Mouse (Mus musculus) heart, embryonic 12.5 days (tissue): ENCODE results near the gene Arhgap6. TPM values are rescaled to one million over a fixed set of nuclear protein-coding genes. Genes with fewer than 3 reads are reported as not detected.

Experiments used
- ATAC-seq: fragments of 200-750 bp; cut with Nextera tagmentation; 2 replicates; pipeline ENCODE4 v1.8.0; 2017; ENCODE audit warnings: moderate TSS enrichment, moderate library complexity; ENCODE audit not compliant: insufficient number of reproducible peaks, low FRiP score
- H3K27ac ChIP-seq: fragments of 300-500 bp; sonication (generic); 2 replicates; pipeline ENCODE4 v1.5.1; 2016; ENCODE audit warnings: mild to moderate bottlenecking, moderate library complexity; ENCODE audit not compliant: poor library complexity, severe bottlenecking
- H3K27me3 ChIP-seq: fragments of 300-500 bp; sonication (generic); replicated peaks from 2 replicates; pipeline ENCODE4 v1.6.1; 2016; ENCODE audit warnings: mild to moderate bottlenecking, moderate library complexity
- H3K36me3 ChIP-seq: fragments of 300-500 bp; sonication (generic); 2 replicates; pipeline ENCODE4 v1.6.1; 2016; ENCODE audit warnings: mild to moderate bottlenecking, moderate library complexity
- H3K4me1 ChIP-seq: fragments of 300-500 bp; sonication (generic); replicated peaks from 2 replicates; pipeline ENCODE4 v1.6.1; 2016; ENCODE audit warnings: mild to moderate bottlenecking
- H3K4me2 ChIP-seq: fragments of 300-500 bp; sonication (generic); 2 replicates; pipeline ENCODE4 v1.6.1; 2016; ENCODE audit warnings: mild to moderate bottlenecking, moderate library complexity
- H3K4me3 ChIP-seq: fragments of 300-500 bp; sonication (generic); 2 replicates; pipeline ENCODE4 v1.5.1; 2016; ENCODE audit warnings: mild to moderate bottlenecking
- H3K9ac ChIP-seq: fragments of 300-500 bp; sonication (generic); 2 replicates; pipeline ENCODE4 v1.6.1; 2016; ENCODE audit warnings: mild to moderate bottlenecking, moderate library complexity
- H3K9me3 ChIP-seq: fragments of 300-500 bp; sonication (generic); replicated peaks from 2 replicates; pipeline ENCODE4 v1.6.1; 2016; ENCODE audit warnings: mild to moderate bottlenecking, moderate library complexity
- WGBS: fragments of 180-500 bp; shearing (Covaris S2); methylation state at CpG from one replicate; pipeline ENCODE4 v1.1.7; 2016; 5-methylcytosine and 5-hydroxymethylcytosine counted together
- polyA plus RNA-seq: library from polyadenylated mRNA; unstranded; fragments of >200 nt; fragmentation: Nextera tagmentation; extraction: Ambion mirVana; gene quantifications from 2 replicates; pipeline ENCODE4 v1.2.1, GENCODE M21; 2016

Arhgap6 gene
- polyA plus RNA-seq, 1 experiment from 2014 or later, result 10.5 TPM

GRCm38 (mm10) chrX:169112662-169113061 is 317.8 kb downstream of the Arhgap6 start:
- H3K27ac ChIP-seq, result no peak overlapping the region
- H3K36me3 ChIP-seq, result no peaks in the 10 kb centered on the region
- no peak overlapping the region for H3K9ac ChIP-seq
- H3K9me3 ChIP-seq, result no peaks in the 10 kb centered on the region
- H3K4me2 ChIP-seq, result no peak overlapping the region
- no peak overlapping the region for H3K4me3 ChIP-seq
- WGBS, result 61% methylated on average over 4 of the region's 4 CpGs
- H3K4me1 ChIP-seq, result 0 out of 2 replicates have a peak, but pooled peaks cover 3% of the 10 kb centered on the region
- no peaks in the 10 kb centered on the region for H3K27me3 ChIP-seq
- no peak for ATAC-seq

DNA sequence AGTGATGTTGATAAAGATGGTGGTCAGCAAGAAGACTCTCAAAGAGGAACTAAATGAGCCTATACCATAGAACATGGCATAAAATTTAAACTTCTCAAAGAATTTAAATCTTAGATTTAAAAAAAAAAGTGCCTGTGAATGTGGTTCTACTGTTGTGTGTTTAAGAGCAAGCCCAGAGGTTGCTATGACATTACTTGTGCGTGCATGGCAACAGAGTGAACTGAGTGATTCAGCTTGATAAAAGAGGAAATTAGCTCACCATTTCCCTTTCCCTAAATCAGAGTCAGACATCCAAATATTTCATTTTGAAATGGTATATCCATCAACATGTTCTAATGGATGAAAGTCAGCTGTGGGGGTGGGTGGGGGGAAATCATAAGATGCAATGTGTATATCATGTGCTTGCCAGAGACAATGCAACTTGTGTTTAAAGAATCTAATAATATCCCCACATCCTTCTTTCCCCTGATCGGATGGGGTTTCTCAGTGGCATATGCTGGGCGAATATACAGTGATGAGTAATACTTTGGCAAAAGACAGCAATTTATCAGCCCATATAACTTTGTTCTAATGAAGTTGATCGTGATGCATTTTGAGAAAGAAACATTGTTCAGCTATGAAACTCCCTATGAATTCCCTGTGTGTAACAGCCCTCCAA is 328.3 kb downstream of the Arhgap6 start:
- Histone ChIP-seq H3K4me3 (no peak overlapping the region), H3K9me3 (no peaks in the 10 kb centered on the region), H3K27me3 (no peaks in the 10 kb centered on the region), H3K36me3 (no peaks in the 10 kb centered on the region), H3K9ac (no peak overlapping the region), H3K4me2 (no peak overlapping the region), H3K4me1 (no peaks in the 10 kb centered on the region), H3K27ac (no peak overlapping the region)
- no peak for ATAC-seq
- 69% methylated on average over 4 of the region's 4 CpGs for WGBS

DNA sequence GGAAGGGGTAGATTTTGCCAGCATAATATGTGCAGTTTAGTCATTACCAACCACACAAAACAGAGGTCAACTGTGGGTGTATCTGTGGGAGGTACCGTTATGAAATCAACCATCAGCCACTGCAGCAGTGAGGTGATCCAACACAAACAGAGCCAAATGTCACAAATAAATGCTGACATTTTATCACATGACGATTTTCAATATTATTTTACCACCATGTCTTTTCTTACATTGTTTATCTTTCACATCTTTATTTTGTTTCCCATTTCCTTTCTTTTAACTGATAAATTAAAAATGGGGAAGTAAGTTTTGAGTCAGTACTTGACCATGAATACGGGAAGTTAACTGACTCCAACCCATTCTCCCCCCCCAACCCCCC is 328.9 kb downstream of the Arhgap6 start:
- no peak overlapping the region for H3K9ac ChIP-seq
- no peak overlapping the region for H3K27ac ChIP-seq
- no peaks in the 10 kb centered on the region for H3K36me3 ChIP-seq
- H3K9me3 ChIP-seq, result no peaks in the 10 kb centered on the region
- H3K4me1 ChIP-seq, result no peaks in the 10 kb centered on the region
- 61% methylated on average over 3 of the region's 3 CpGs for WGBS
- ATAC-seq, result no peak
- no peak overlapping the region for H3K4me3 ChIP-seq
- no peaks in the 10 kb centered on the region for H3K27me3 ChIP-seq
- H3K4me2 ChIP-seq, result no peak overlapping the region

- H3K4me2 ChIP-seq, result no peak overlapping the region
- no peaks in the 10 kb centered on the region for H3K27me3 ChIP-seq
- no peak overlapping the region for H3K4me3 ChIP-seq
- no peaks in the 10 kb centered on the region for H3K36me3 ChIP-seq
- no peak overlapping the region for H3K9ac ChIP-seq
- no peaks in the 10 kb centered on the region for H3K4me1 ChIP-seq
- no peak overlapping the region for H3K27ac ChIP-seq
- no peak for ATAC-seq
- 83% methylated on average over 7 of the region's 7 CpGs for WGBS
- 0 out of 2 replicates have a peak, but pooled peaks cover 2% of the 10 kb centered on the region for H3K9me3 ChIP-seq
Measured at GRCm38 (mm10) chrX:169139758-169140157, 344.9 kb downstream of the Arhgap6 start.

GRCm38 (mm10) chrX:169140467-169140866 is 345.6 kb downstream of the Arhgap6 start:
- WGBS, result 86% methylated on average over 9 of the region's 9 CpGs

DNA sequence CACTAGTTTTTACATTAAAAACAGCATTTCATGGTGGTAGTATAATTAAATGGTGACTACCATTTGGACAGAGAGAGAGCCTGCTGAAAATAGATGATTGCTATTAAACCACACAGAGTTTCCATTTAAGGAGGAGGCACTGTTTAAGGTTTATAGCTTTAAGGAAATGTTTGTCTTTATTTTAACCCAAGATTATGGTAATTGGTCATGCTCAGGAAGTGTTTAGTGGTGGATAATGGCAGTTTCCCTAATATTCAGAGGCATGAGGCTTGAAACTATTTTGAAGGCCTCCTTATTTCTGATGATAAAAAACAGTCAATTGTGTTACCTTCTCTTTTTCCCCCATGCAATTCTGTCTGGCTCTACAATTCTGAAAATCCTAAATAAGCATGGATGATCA is 358.9 kb downstream of the Arhgap6 start:
- ATAC-seq, result no peak
- H3K4me3 ChIP-seq, result no peak overlapping the region

More at GRCm38 (mm10) chrX:169140467-169140866, 345.6 kb downstream of the Arhgap6 start:
- ATAC-seq, result no peak
- no peak overlapping the region for H3K9ac ChIP-seq
- H3K4me3 ChIP-seq, result no peak overlapping the region
- H3K9me3 ChIP-seq, result 0 out of 2 replicates have a peak, but pooled peaks cover 2% of the 10 kb centered on the region
- H3K27me3 ChIP-seq, result no peaks in the 10 kb centered on the region
- no peak overlapping the region for H3K27ac ChIP-seq
- no peaks in the 10 kb centered on the region for H3K36me3 ChIP-seq
- H3K4me2 ChIP-seq, result no peak overlapping the region
- H3K4me1 ChIP-seq, result no peaks in the 10 kb centered on the region

DNA sequence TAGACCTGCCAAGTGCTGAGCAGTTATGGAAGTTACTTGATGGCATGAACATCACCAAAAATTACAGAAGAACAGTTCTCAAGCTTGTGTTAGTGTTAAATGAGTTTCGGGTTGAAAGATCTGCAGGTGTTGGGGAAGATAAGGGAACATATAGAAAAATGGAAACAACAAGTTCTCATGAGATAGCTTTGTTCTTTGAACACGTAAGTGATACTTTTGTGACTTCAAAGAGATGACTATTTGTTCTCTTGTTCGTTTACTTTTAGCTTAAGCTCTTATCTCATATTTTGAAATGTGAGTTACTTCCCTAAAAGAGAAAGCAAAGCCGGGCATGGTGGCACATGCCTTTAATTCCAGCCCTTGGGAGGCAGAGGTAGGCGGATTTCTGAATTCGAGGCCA is 363.5 kb downstream of the Arhgap6 start:
- Histone ChIP-seq H3K4me1 (no peaks in the 10 kb centered on the region), H3K4me2 (no peak overlapping the region), H3K36me3 (no peaks in the 10 kb centered on the region), H3K9me3 (no peaks in the 10 kb centered on the region), H3K4me3 (no peak overlapping the region), H3K9ac (no peak overlapping the region), H3K27ac (no peak overlapping the region), H3K27me3 (no peaks in the 10 kb centered on the region)
- ATAC-seq, result no peak
- WGBS, result 69% methylated on average over 6 of the region's 6 CpGs

More for the DNA sequence above, 358.9 kb downstream of the Arhgap6 start:
- Histone ChIP-seq H3K27me3 (no peaks in the 10 kb centered on the region), H3K9ac (no peak overlapping the region), H3K27ac (no peak overlapping the region), H3K4me1 (no peaks in the 10 kb centered on the region), H3K36me3 (no peaks in the 10 kb centered on the region), H3K4me2 (no peak overlapping the region), H3K9me3 (no peaks in the 10 kb centered on the region)

DNA sequence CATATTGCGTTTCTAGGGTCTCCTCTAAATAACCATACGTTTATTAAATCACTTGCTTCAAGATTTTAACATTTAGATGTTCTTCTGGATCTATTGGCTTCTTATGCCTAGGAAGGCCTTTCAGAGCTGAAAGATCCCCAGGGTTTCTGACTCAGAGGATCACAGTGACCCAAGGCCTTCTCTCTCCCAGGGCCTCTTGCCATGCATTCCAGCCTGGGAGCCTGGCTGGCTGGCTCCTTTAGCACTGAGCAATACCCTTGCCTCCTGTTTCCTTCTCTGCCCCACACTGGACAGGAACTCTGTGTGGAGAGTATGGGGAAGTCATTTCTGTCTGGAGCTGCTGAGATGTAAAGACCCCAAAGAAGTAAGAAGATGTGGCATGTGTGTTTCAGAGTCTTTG is 376.1 kb downstream of the Arhgap6 start:
- ATAC-seq, result no peak
- H3K9ac ChIP-seq, result no peak overlapping the region
- H3K27ac ChIP-seq, result no peak overlapping the region
- H3K27me3 ChIP-seq, result no peaks in the 10 kb centered on the region
- WGBS, result 72% methylated on average over 2 of the region's 2 CpGs
- H3K9me3 ChIP-seq, result no peaks in the 10 kb centered on the region
- H3K4me1 ChIP-seq, result no peaks in the 10 kb centered on the region
- H3K4me2 ChIP-seq, result no peak overlapping the region
- H3K36me3 ChIP-seq, result no peaks in the 10 kb centered on the region
- H3K4me3 ChIP-seq, result no peak overlapping the region

- ATAC-seq, result no peak
- H3K9ac ChIP-seq, result no peak overlapping the region
Measured at GRCm38 (mm10) chrX:169173796-169174195, 378.9 kb downstream of the Arhgap6 start.

DNA sequence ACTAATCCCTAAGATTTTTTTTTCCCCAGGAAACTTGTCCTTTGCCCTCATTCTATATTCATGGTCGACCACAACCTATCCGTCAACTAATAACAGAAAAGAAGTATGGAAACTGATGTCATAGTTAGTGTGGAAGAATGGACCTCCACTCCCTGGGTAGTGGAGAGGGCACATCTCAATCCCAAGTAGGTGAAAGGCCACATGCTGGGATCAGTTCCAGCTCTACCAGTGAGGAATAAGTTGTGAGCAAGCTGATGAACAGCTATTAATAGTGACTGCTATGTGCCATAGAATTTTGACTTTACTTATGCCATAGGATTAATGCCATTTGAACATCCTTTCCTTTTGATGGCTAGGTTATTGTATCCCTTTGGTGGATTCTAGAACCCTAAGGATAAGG is 383.7 kb downstream of the Arhgap6 start:
- Histone ChIP-seq H3K27ac (no peak overlapping the region), H3K9ac (no peak overlapping the region), H3K36me3 (no peaks in the 10 kb centered on the region), H3K4me1 (no peaks in the 10 kb centered on the region), H3K9me3 (no peaks in the 10 kb centered on the region), H3K4me2 (no peak overlapping the region), H3K4me3 (no peak overlapping the region), H3K27me3 (no peaks in the 10 kb centered on the region)
- ATAC-seq, result no peak
- 87% methylated on average over 2 of the region's 2 CpGs for WGBS

More at GRCm38 (mm10) chrX:169173796-169174195, 378.9 kb downstream of the Arhgap6 start:
- no peaks in the 10 kb centered on the region for H3K4me1 ChIP-seq
- H3K27me3 ChIP-seq, result no peaks in the 10 kb centered on the region
- H3K4me3 ChIP-seq, result no peak overlapping the region
- H3K27ac ChIP-seq, result no peak overlapping the region
- 86% methylated on average over 1 of the region's 1 CpGs for WGBS
- no peak overlapping the region for H3K4me2 ChIP-seq
- no peaks in the 10 kb centered on the region for H3K36me3 ChIP-seq
- H3K9me3 ChIP-seq, result no peaks in the 10 kb centered on the region

- 78% methylated on average over 5 of the region's 5 CpGs for WGBS
- Histone ChIP-seq H3K36me3 (no peaks in the 10 kb centered on the region), H3K4me3 (no peak within 1 kb of the TSS)
Measured at GRCm38 (mm10) chrX:169187100-169187499, 392.2 kb downstream of the Arhgap6 start, which contains the start of gene Amelx. TSS of gene Amelx (minus strand) at chrX:169187200.

DNA sequence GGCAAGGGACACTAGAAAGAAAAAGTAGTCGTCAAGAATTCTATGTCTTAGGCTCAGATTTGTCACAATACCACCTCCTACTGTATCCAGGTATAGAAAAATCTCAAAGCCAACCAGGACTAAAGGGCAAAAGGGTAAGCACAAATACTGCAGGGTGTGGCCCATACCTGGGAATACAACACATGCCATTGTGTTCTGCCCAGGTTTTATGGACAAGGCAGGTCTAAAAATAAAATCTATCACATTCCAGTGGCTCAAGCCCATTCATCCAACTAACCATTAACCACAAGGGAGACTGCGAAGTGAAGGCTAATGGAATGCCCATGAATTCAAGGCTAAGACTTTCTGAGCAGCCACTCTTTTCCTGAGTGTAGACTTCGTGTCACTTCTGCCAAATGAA is 415.1 kb downstream of the Arhgap6 start:
- H3K4me2 ChIP-seq, result no peak overlapping the region
- no peaks in the 10 kb centered on the region for H3K27me3 ChIP-seq
- H3K27ac ChIP-seq, result no peak overlapping the region
- H3K36me3 ChIP-seq, result no peaks in the 10 kb centered on the region
- WGBS, result 66% methylated on average over 3 of the region's 3 CpGs
- no peak overlapping the region for H3K9ac ChIP-seq
- H3K4me3 ChIP-seq, result no peak overlapping the region
- ATAC-seq, result no peak
- H3K4me1 ChIP-seq, result no peaks in the 10 kb centered on the region; the same call in 1 of the 2 replicates
- no peaks in the 10 kb centered on the region for H3K9me3 ChIP-seq

More at GRCm38 (mm10) chrX:169187100-169187499, 392.2 kb downstream of the Arhgap6 start, which contains the start of gene Amelx:
- no peaks in the 10 kb centered on the region for H3K4me1 ChIP-seq
- H3K27me3 ChIP-seq, result no peaks in the 10 kb centered on the region
- H3K9ac ChIP-seq, result no peak within 1 kb of the TSS
- H3K27ac ChIP-seq, result no peak within 1 kb of the TSS
- no peak for ATAC-seq
- no peak within 1 kb of the TSS for H3K4me2 ChIP-seq
- H3K9me3 ChIP-seq, result no peaks in the 10 kb centered on the region
